Mouse (Mus musculus) MEL (cell line): Measurements from ENCODE around the gene Atp5b. TPM values are rescaled to one million over a fixed set of nuclear protein-coding genes. Genes with fewer than 3 reads are reported as not detected.

Experiments
- DNase-seq: peaks from one replicate; pipeline ENCODE4 v3.0.0; 2011; ENCODE audit warnings: low read depth, low spot score
- H3K27ac ChIP-seq: 2 replicates; pipeline ENCODE4 v1.5.1; 2012; ENCODE audit warnings: low read depth, mild to moderate bottlenecking, control low read depth, low read length, moderate library complexity; ENCODE audit not compliant: control insufficient read depth
- H3K27me3 ChIP-seq, 2 experiments: fragments of 150-350 bp in 1 of 2; sonication (generic) in 1 of 2; 2 replicates each; pipeline ENCODE4 v1.6.1; 2012; ENCODE audit warnings: low read length in 2 of 2, mild to moderate bottlenecking in 2 of 2, improper control_type of control experiment in 1 of 2, moderate library complexity in 1 of 2; ENCODE audit not compliant: insufficient read depth in 2 of 2, control insufficient read depth in 1 of 2
- H3K36me3 ChIP-seq, 2 experiments: 2 replicates each; pipeline ENCODE4 v1.6.1; 2012 to 2014; ENCODE audit warnings: low read length in 2 of 2, improper control_type of control experiment in 1 of 2, inconsistent platforms in 1 of 2, mild to moderate bottlenecking in 1 of 2; ENCODE audit not compliant: insufficient read depth in 2 of 2, control insufficient read depth in 1 of 2
- H3K4me1 ChIP-seq, 2 experiments: fragments of 150-350 bp in 1 of 2; sonication (generic) in 1 of 2; 2 replicates each; pipeline ENCODE4 v1.6.1; 2012; ENCODE audit warnings: low read length in 2 of 2, improper control_type of control experiment in 1 of 2, mild to moderate bottlenecking in 1 of 2; ENCODE audit not compliant: insufficient read depth in 2 of 2, control insufficient read depth in 1 of 2
- H3K4me3 ChIP-seq, 2 experiments: fragments of 150-350 bp in 1 of 2; sonication (generic) in 1 of 2; 2 replicates each; pipeline ENCODE4 v1.5.1; 2012; ENCODE audit warnings: low read depth in 2 of 2, low read length in 2 of 2, mild to moderate bottlenecking in 2 of 2, moderate library complexity in 2 of 2, control low read depth in 1 of 2, improper control_type of control experiment in 1 of 2; ENCODE audit not compliant: control insufficient read depth in 1 of 2, insufficient read depth in 1 of 2
- H3K79me2 ChIP-seq: 2 replicates; pipeline ENCODE4 v1.6.1; 2012; ENCODE audit warnings: mild to moderate bottlenecking, low read length, moderate library complexity; ENCODE audit not compliant: control insufficient read depth, poor library complexity, insufficient read depth
- H3K9ac ChIP-seq: 2 replicates; pipeline ENCODE4 v1.6.1; 2012; ENCODE audit warnings: low read depth, mild to moderate bottlenecking, control low read depth, low read length, moderate library complexity; ENCODE audit not compliant: control insufficient read depth, poor library complexity, severe bottlenecking
- H3K9me3 ChIP-seq: fragments of 150-350 bp; sonication (generic); replicated peaks from 2 replicates; pipeline ENCODE4 v1.6.1; 2012; ENCODE audit warnings: mild to moderate bottlenecking, low read length, improper control_type of control experiment, moderate library complexity; ENCODE audit not compliant: insufficient read depth
- CHD2 ChIP-seq: IDR thresholded peaks from 2 replicates; pipeline ENCODE4 v1.6.1; 2011; ENCODE audit warnings: low read length, improper control_type of control experiment
- E2F4 ChIP-seq: IDR thresholded peaks from 2 replicates; pipeline ENCODE4 v1.6.1; 2011; ENCODE audit warnings: low read depth, low read length, improper control_type of control experiment, borderline replicate concordance
- ELF1 ChIP-seq: IDR thresholded peaks from 2 replicates; pipeline ENCODE4 v1.6.1; 2014; ENCODE audit warnings: low read depth, mild to moderate bottlenecking, inconsistent platforms, low read length, improper control_type of control experiment, moderate library complexity
- EP300 ChIP-seq, 2 experiments: IDR thresholded peaks; 2 replicates each; pipeline ENCODE4 v1.6.1; 2011; ENCODE audit warnings: improper control_type of control experiment in 2 of 2, low read length in 2 of 2, low read depth in 1 of 2, mild to moderate bottlenecking in 1 of 2
- ETS1 ChIP-seq: IDR thresholded peaks from 2 replicates; pipeline ENCODE4 v1.6.1; 2012; ENCODE audit warnings: low read depth, mild to moderate bottlenecking, inconsistent platforms, low read length, improper control_type of control experiment, moderate library complexity
- GABPA ChIP-seq: IDR thresholded peaks from 2 replicates; pipeline ENCODE4 v1.6.1; 2012; ENCODE audit warnings: low read depth, mild to moderate bottlenecking, inconsistent platforms, low read length, improper control_type of control experiment, moderate library complexity
- KAT2A ChIP-seq: conservative IDR thresholded peaks from 2 replicates; pipeline ENCODE4 v1.6.1; 2012; ENCODE audit warnings: low read depth, low read length, improper control_type of control experiment, inconsistent platforms
- MAX ChIP-seq: IDR thresholded peaks from 2 replicates; pipeline ENCODE4 v1.6.1; 2011; ENCODE audit warnings: low read length, improper control_type of control experiment
- MAZ ChIP-seq: IDR thresholded peaks from 2 replicates; pipeline ENCODE4 v1.6.1; 2012; ENCODE audit warnings: low read depth, mild to moderate bottlenecking, inconsistent platforms, low read length, improper control_type of control experiment
- MEF2A ChIP-seq: IDR thresholded peaks from 2 replicates; pipeline ENCODE4 v1.6.1; 2014; ENCODE audit warnings: low read depth, mild to moderate bottlenecking, inconsistent platforms, low read length, improper control_type of control experiment; ENCODE audit not compliant: poor library complexity, insufficient replicate concordance, severe bottlenecking; ENCODE audit errors: extremely low read depth
- MXI1 ChIP-seq: IDR thresholded peaks from 2 replicates; pipeline ENCODE4 v1.6.1; 2011; ENCODE audit warnings: mild to moderate bottlenecking, low read depth, low read length, improper control_type of control experiment
- NELFE ChIP-seq: IDR thresholded peaks from 2 replicates; pipeline ENCODE4 v1.6.1; 2011; ENCODE audit warnings: low read depth, low read length, improper control_type of control experiment
- NRF1 ChIP-seq: IDR thresholded peaks from 2 replicates; pipeline ENCODE4 v1.6.1; 2014; ENCODE audit warnings: low read depth, mild to moderate bottlenecking, inconsistent platforms, low read length, improper control_type of control experiment, moderate library complexity; ENCODE audit not compliant: poor library complexity, insufficient read depth, severe bottlenecking
- POLR2AphosphoS2 ChIP-seq: IDR thresholded peaks from 2 replicates; pipeline ENCODE4 v1.6.1; 2011; ENCODE audit warnings: low read length, improper control_type of control experiment
- POLR2AphosphoS5 ChIP-seq: IDR thresholded peaks from 2 replicates; pipeline ENCODE4 v1.6.1; 2012; ENCODE audit warnings: low read depth, borderline replicate concordance, mild to moderate bottlenecking, inconsistent platforms, low read length, moderate library complexity, mixed read lengths
- RAD21 ChIP-seq: IDR thresholded peaks from 2 replicates; pipeline ENCODE4 v1.6.1; 2011; ENCODE audit warnings: mild to moderate bottlenecking, low read depth, low read length, improper control_type of control experiment
- SIN3A ChIP-seq: IDR thresholded peaks from 2 replicates; pipeline ENCODE4 v1.6.1; 2012; ENCODE audit warnings: low read length, improper control_type of control experiment, inconsistent platforms
- SMC3 ChIP-seq: IDR thresholded peaks from 2 replicates; pipeline ENCODE4 v1.6.1; 2011; ENCODE audit warnings: low read depth, low read length, improper control_type of control experiment
- TAL1 ChIP-seq: IDR thresholded peaks from 2 replicates; pipeline ENCODE4 v1.6.1; 2012; ENCODE audit warnings: mild to moderate bottlenecking, inconsistent platforms, low read length, moderate library complexity, mixed read lengths
- ZKSCAN1 ChIP-seq: IDR thresholded peaks from 2 replicates; pipeline ENCODE4 v1.6.1; 2012; ENCODE audit warnings: low read depth, mild to moderate bottlenecking, inconsistent platforms, low read length, improper control_type of control experiment, moderate library complexity
- polyA plus RNA-seq, 2 experiments: library from polyadenylated mRNA; stranded (reverse) in 1 of 2; unstranded in 1 of 2; fragments of >175 nt in 1 of 2; fragments of >200 nt in 1 of 2; gene quantifications; 2 replicates each; pipeline versions ENCODE4 v1.2.1 to v1.2.4; 2012; ENCODE audit warnings: low replicate concordance in 2 of 2, low read depth in 1 of 2; ENCODE audit not compliant: insufficient read length in 2 of 2, insufficient read depth in 1 of 2, missing spikeins in 1 of 2
- total RNA-seq: library from RNA; depleted of rRNA; stranded (reverse); fragments of 300-350 nt; gene quantifications from 2 replicates; pipeline ENCODE4 v1.2.3, GENCODE M21; 2012

The Atp5b gene
- total and polyA plus RNA-seq, 3 experiments: 545 to 2,318 (median 2,164) TPM

GRCm38 (mm10) chr10:128097587-128097971 is 14.5 kb downstream of the Atp5b start:
- DNase-seq: peak; percentile 58
- H3K4me3 ChIP-seq: peak overlapping the region; percentile 61 to 93
- peaks cover 10 to 16% of the 10 kb centered on the region in 2 experiments for H3K4me1 ChIP-seq
- H3K27ac ChIP-seq: no peak overlapping the region
- peak overlapping the region; percentile 91 for H3K9ac ChIP-seq
- H3K36me3 ChIP-seq: peaks cover 0 to 16% of the 10 kb centered on the region in 2 experiments; a peak in 2 of 4 replicates
- peaks cover 26% of the 10 kb centered on the region for H3K79me2 ChIP-seq
- no peak for TF ChIP-seq POLR2AphosphoS5
- peak; percentile 32; the same call in 1 of the 2 replicates for TF ChIP-seq SIN3A
- H3K9me3 ChIP-seq: no peaks in the 10 kb centered on the region
- H3K27me3 ChIP-seq: no peaks in the 10 kb centered on the region

GRCm38 (mm10) chr10:128110103-128110761 is 27.2 kb downstream of the Atp5b start:
- no peak for TF ChIP-seq MXI1
- H3K27me3 ChIP-seq: no peaks in the 10 kb centered on the region
- no peak for DNase-seq
- no peak overlapping the region for H3K4me3 ChIP-seq
- H3K9ac ChIP-seq: no peak overlapping the region
- no peaks in the 10 kb centered on the region for H3K4me1 ChIP-seq
- peaks cover 0 to 8% of the 10 kb centered on the region in 2 experiments; a peak in 2 of 4 replicates for H3K36me3 ChIP-seq
- no peaks in the 10 kb centered on the region for H3K9me3 ChIP-seq
- no peak overlapping the region for H3K27ac ChIP-seq
- H3K79me2 ChIP-seq: no peaks in the 10 kb centered on the region; the same call in 1 of the 2 replicates

- Histone ChIP-seq H3K9me3 (no peaks in the 10 kb centered on the region), H3K9ac (no peak overlapping the region), H3K27me3 (no peaks in the 10 kb centered on the region), H3K36me3 (peaks cover 0 to 8% of the 10 kb centered on the region in 2 experiments; a peak in 2 of 4 replicates), H3K4me1 (no peaks in the 10 kb centered on the region), H3K27ac (no peak overlapping the region), H3K4me3 (no peak overlapping the region), H3K79me2 (no peaks in the 10 kb centered on the region; the same call in 1 of the 2 replicates)
- TF ChIP-seq ELF1: no peak
- no peak for TF ChIP-seq EP300 (IDR thresholded peaks at IDR 0.05; ENCODE audit: low read depth in 1 of 2, low read length in 2 of 2)
- TF ChIP-seq MAZ: no peak
- no peak for TF ChIP-seq NELFE
- TF ChIP-seq POLR2AphosphoS5: no peak
- TF ChIP-seq ETS1: no peak
- no peak for TF ChIP-seq MEF2A
- TF ChIP-seq POLR2AphosphoS2: no peak
- TF ChIP-seq ZKSCAN1: no peak
- no peak for TF ChIP-seq NRF1
- no peak for TF ChIP-seq GABPA
- no peak for TF ChIP-seq RAD21
- TF ChIP-seq SMC3: no peak
- TF ChIP-seq MAX: no peak
- TF ChIP-seq E2F4: no peak
- no peak for TF ChIP-seq KAT2A
- no peak for TF ChIP-seq TAL1
- no peak for TF ChIP-seq CHD2
- DNase-seq: no peak
Measured at GRCm38 (mm10) chr10:128111227-128111626, 28.2 kb downstream of the Atp5b start.
